In genomic region chr15:5126456-5126855, GRCm38 (mm10) we compare ENCODE assay signal across 23 mouse cellular contexts. TPM values are rescaled to one million over a fixed set of nuclear protein-coding genes. Genes with fewer than 3 reads are reported as not detected.
DNase-seq lines count a peak whose midpoint lies in the region; ATAC-seq and TF ChIP-seq lines count a peak whose summit lies in the region.
"Had no signal": no experiment of that assay in that cellular context is flagged by ENCODE, and none has a peak within 500 bp of the region (broad histone marks: within the 10 kb centered on the region; RNA-seq: fewer than 3 reads in every experiment).

No protein-coding gene starts in this region.

- no peak for TF ChIP-seq CTCF in liver, postnatal 0 days (IDR thresholded peaks at IDR 0.05; ENCODE audit: low read depth)
- TF ChIP-seq CTCF in kidney, adult 2 months (conservative IDR thresholded peaks at IDR 0.05; ENCODE audit: insufficient read depth, insufficient read length, low read depth, low read length) = no peak
- no peak for TF ChIP-seq CTCF in forebrain, postnatal 0 days (IDR thresholded peaks at IDR 0.05; ENCODE audit: low read depth)

- H3K36me3 ChIP-seq in liver, postnatal 0 days (replicated peaks; ENCODE audit: insufficient read depth, low read length) = peaks cover 19% of the 10 kb centered on the region
- peaks cover 39% of the 10 kb centered on the region for H3K36me3 ChIP-seq in liver, embryonic 12.5 days
- H3K36me3 ChIP-seq in kidney, adult 2 months (ENCODE audit: control insufficient read depth, insufficient read depth, low read length) = no peaks in the 10 kb centered on the region; the same call in 1 of the 2 replicates
- H3K36me3 ChIP-seq in forebrain, postnatal 0 days (ENCODE audit: insufficient read depth) = peaks cover 16% of the 10 kb centered on the region

- no peak overlapping the region for H3K9ac ChIP-seq in liver, postnatal 0 days (replicated peaks)
- H3K9ac ChIP-seq in liver, embryonic 12.5 days = no peak overlapping the region
- H3K9ac ChIP-seq in forebrain, postnatal 0 days = no peak overlapping the region
- H3K9ac ChIP-seq: hindbrain, embryonic 14.5 days; lung, embryonic 14.5 days; midbrain, embryonic 12.5 days had no signal

- no peak overlapping the region for H3K4me2 ChIP-seq in liver, postnatal 0 days (ENCODE audit: low read depth, low read length)
- no peak overlapping the region for H3K4me2 ChIP-seq in liver, embryonic 12.5 days
- no peak overlapping the region for H3K4me2 ChIP-seq in forebrain, postnatal 0 days (ENCODE audit: low read depth)
- H3K4me2 ChIP-seq: hindbrain, embryonic 14.5 days; lung, embryonic 14.5 days; midbrain, embryonic 12.5 days had no signal

- H3K4me1 ChIP-seq in liver, postnatal 0 days (ENCODE audit: insufficient read depth) = peaks cover 4% of the 10 kb centered on the region; the same call in 1 of the 2 replicates
- peaks cover 48% of the 10 kb centered on the region for H3K4me1 ChIP-seq in liver, embryonic 12.5 days
- H3K4me1 ChIP-seq in kidney, adult 2 months (ENCODE audit: control insufficient read depth, insufficient read depth, low read length) = no peaks in the 10 kb centered on the region; the same call in 1 of the 2 replicates
- no peaks in the 10 kb centered on the region for H3K4me1 ChIP-seq in forebrain, postnatal 0 days (ENCODE audit: insufficient read depth)
- H3K4me1 ChIP-seq: limb, embryonic 10.5 days; midbrain, embryonic 12.5 days had no signal

- H3K27me3 ChIP-seq in liver, postnatal 0 days (ENCODE audit: insufficient read depth, low read length) = no peaks in the 10 kb centered on the region
- H3K27me3 ChIP-seq in liver, embryonic 12.5 days (replicated peaks) = no peaks in the 10 kb centered on the region
- H3K27me3 ChIP-seq in kidney, adult 2 months (replicated peaks; ENCODE audit: control insufficient read depth, insufficient read depth, low read length) = no peaks in the 10 kb centered on the region
- H3K27me3 ChIP-seq in forebrain, postnatal 0 days (ENCODE audit: insufficient read depth, low read length) = no peaks in the 10 kb centered on the region
- H3K27me3 ChIP-seq: midbrain, embryonic 12.5 days had no signal

- TF ChIP-seq EP300 in liver, postnatal 0 days (IDR thresholded peaks at IDR 0.05; ENCODE audit: low read depth) = no peak

- no peaks in the 10 kb centered on the region for H3K9me3 ChIP-seq in liver, postnatal 0 days (ENCODE audit: low read length)
- no peaks in the 10 kb centered on the region for H3K9me3 ChIP-seq in liver, embryonic 12.5 days (replicated peaks)
- H3K9me3 ChIP-seq in forebrain, postnatal 0 days (ENCODE audit: low read length) = no peaks in the 10 kb centered on the region
- H3K9me3 ChIP-seq: limb, embryonic 10.5 days; midbrain, embryonic 12.5 days had no signal

- H3K27ac ChIP-seq in liver, postnatal 0 days (ENCODE audit: low read depth) = 0 out of 2 replicates have a peak overlapping the region, but pooled peaks have one; percentile 5
- no peak overlapping the region for H3K27ac ChIP-seq in liver, embryonic 12.5 days
- H3K27ac ChIP-seq in kidney, adult 2 months (ENCODE audit: insufficient read depth, low read depth, low read length) = no peak overlapping the region
- H3K27ac ChIP-seq in forebrain, postnatal 0 days (ENCODE audit: low read depth, low read length) = no peak overlapping the region
- H3K27ac ChIP-seq: hindbrain, embryonic 14.5 days; limb, embryonic 10.5 days; midbrain, embryonic 12.5 days had no signal

- no peak for TF ChIP-seq POLR2A in kidney, adult 2 months (IDR thresholded peaks at IDR 0.05; ENCODE audit: low read depth, low read length)

- WGBS in liver, postnatal 0 days (ENCODE audit: insufficient replicate concordance) = 64% methylated on average over 4 of the region's 4 CpGs
- 64% methylated on average over 4 of the region's 4 CpGs for WGBS in liver, embryonic 12.5 days (ENCODE audit: insufficient replicate concordance)
- WGBS in kidney, adult 2 months = 61% methylated on average over 4 of the region's 4 CpGs
- 53% methylated on average over 4 of the region's 4 CpGs for WGBS in forebrain, postnatal 0 days

- H3K4me3 ChIP-seq in liver, postnatal 0 days (ENCODE audit: low read depth, low read length) = no peak overlapping the region
- no peak overlapping the region for H3K4me3 ChIP-seq in liver, embryonic 12.5 days
- no peak overlapping the region for H3K4me3 ChIP-seq in kidney, adult 2 months (ENCODE audit: insufficient read depth, low read depth, low read length)
- no peak overlapping the region for H3K4me3 ChIP-seq in forebrain, postnatal 0 days (ENCODE audit: low read depth, low read length)
- H3K4me3 ChIP-seq: limb, embryonic 10.5 days; midbrain, embryonic 12.5 days had no signal

- ATAC-seq in liver, postnatal 0 days = no peak
- ATAC-seq in liver, embryonic 12.5 days = no peak
- ATAC-seq in neutrophil, adult 5-6 weeks (ENCODE audit: extremely low read depth, insufficient number of reproducible peaks, low FRiP score, poor library complexity, severe bottlenecking) = peak; percentile 52; the same call in 1 of the 2 replicates
- no peak for ATAC-seq in forebrain, postnatal 0 days
- ATAC-seq: inflammation-experienced regulatory T-cells, adult 6 months had no signal

- DNase-seq in liver, postnatal 0 days = no peak
- DNase-seq in Muller cell, postnatal 12 days (ENCODE audit: inconsistent ontology term) = peak; percentile 47
- peak; percentile 54 for DNase-seq in fibroblast of lung, adult 2 months (ENCODE audit: low read depth)
- DNase-seq in frontal cortex, postnatal 36 days (ENCODE audit: low spot score in 2 of 2) = no peak
- DNase-seq in kidney, adult 2 months = no peak
- no peak for DNase-seq in forebrain, postnatal 0 days
- DNase-seq: adrenal gland, adult 2 months; B cell, adult 2 months; cerebellum, adult 2 months; cerebellum, postnatal 36 days; heart, postnatal 4 days; kidney, adult 18-20 months; kidney, postnatal 14 days; liver; lung, embryonic 14.5 days; right cerebral cortex, postnatal 14 days; spleen, adult 18-20 months had no signal

RNA-seq across cellular contexts. Expression of gene Rpl37, which starts 10.0 kb away (rescaled TPM):
- polyA plus RNA-seq in liver, postnatal 0 days (2015; fragmentation: Nextera tagmentation; extraction: Ambion mirVana) = 412 and 430 TPM in 2 replicates
- 532 and 540 TPM in 2 replicates for polyA plus RNA-seq in liver, embryonic 12.5 days (2016; fragmentation: Nextera tagmentation; extraction: Ambion mirVana)
- 499 and 563 TPM in 2 replicates for total RNA-seq in neutrophil, adult 5-6 weeks (2017)
- 663 and 821 TPM in 2 replicates for polyA plus RNA-seq in kidney, adult 2 months (2012; rRNA removed)
- total RNA-seq in forebrain, postnatal 0 days (2014; rRNA removed) = 272 and 533 TPM in 2 replicates
- polyA plus RNA-seq in forebrain, postnatal 0 days (2015; fragmentation: Nextera tagmentation; extraction: Ambion mirVana) = 400 and 543 TPM in 2 replicates

RNA-seq across cellular contexts. Expression of gene Prkaa1, which starts 17.2 kb away (rescaled TPM):
- polyA plus RNA-seq in liver, postnatal 0 days (2015; fragmentation: Nextera tagmentation; extraction: Ambion mirVana) = 6.8 and 7.2 TPM in 2 replicates
- 21.3 and 22.3 TPM in 2 replicates for polyA plus RNA-seq in liver, embryonic 12.5 days (2016; fragmentation: Nextera tagmentation; extraction: Ambion mirVana)
- 37.2 and 38.1 TPM in 2 replicates for total RNA-seq in neutrophil, adult 5-6 weeks (2017)
- polyA plus RNA-seq in kidney, adult 2 months (2012; rRNA removed) = 5.3 and 6.5 TPM in 2 replicates
- total RNA-seq in forebrain, postnatal 0 days (2014; rRNA removed) = 19.7 and 24.1 TPM in 2 replicates
- polyA plus RNA-seq in forebrain, postnatal 0 days (2015; fragmentation: Nextera tagmentation; extraction: Ambion mirVana) = 7.7 and 10.8 TPM in 2 replicates

RNA-seq across cellular contexts. Expression of gene Card6, which starts 18.1 kb away (rescaled TPM):
- 2.1 and 2.7 TPM in 2 replicates for polyA plus RNA-seq in liver, postnatal 0 days (2015; fragmentation: Nextera tagmentation; extraction: Ambion mirVana)
- polyA plus RNA-seq in liver, embryonic 12.5 days (2016; fragmentation: Nextera tagmentation; extraction: Ambion mirVana) = 0.85 and 1.0 TPM in 2 replicates
- 52.0 and 68.9 TPM in 2 replicates for total RNA-seq in neutrophil, adult 5-6 weeks (2017)
- polyA plus RNA-seq in kidney, adult 2 months (2012; rRNA removed) = 1.9 and 2.6 TPM in 2 replicates
- 0.29 and 0.54 TPM in 2 replicates for total RNA-seq in forebrain, postnatal 0 days (2014; rRNA removed)
- 0.08 and 0.41 TPM in 2 replicates for polyA plus RNA-seq in forebrain, postnatal 0 days (2015; fragmentation: Nextera tagmentation; extraction: Ambion mirVana)

RNA-seq across cellular contexts. Expression of gene Ttc33, which starts 58.9 kb away (rescaled TPM):
- 16.3 and 16.5 TPM in 2 replicates for polyA plus RNA-seq in liver, postnatal 0 days (2015; fragmentation: Nextera tagmentation; extraction: Ambion mirVana)
- polyA plus RNA-seq in liver, embryonic 12.5 days (2016; fragmentation: Nextera tagmentation; extraction: Ambion mirVana) = 18.9 and 19.1 TPM in 2 replicates
- 49.3 and 51.8 TPM in 2 replicates for total RNA-seq in neutrophil, adult 5-6 weeks (2017)
- polyA plus RNA-seq in kidney, adult 2 months (2012; rRNA removed) = 9.6 and 14.2 TPM in 2 replicates
- total RNA-seq in forebrain, postnatal 0 days (2014; rRNA removed) = 47.3 and 50.0 TPM in 2 replicates
- 42.7 and 50.8 TPM in 2 replicates for polyA plus RNA-seq in forebrain, postnatal 0 days (2015; fragmentation: Nextera tagmentation; extraction: Ambion mirVana)

Comparison
In these comparisons a context has a peak if more than half of its experiments do, and no peak if none do; other contexts are left out.
1. DNase-seq: peak in Muller cell, postnatal 12 days (single experiment) and fibroblast of lung, adult 2 months (single experiment); none in liver, postnatal 0 days (single experiment), frontal cortex, postnatal 36 days (0 of 2), kidney, adult 2 months (single experiment) and forebrain, postnatal 0 days (single experiment).